Mouse (Mus musculus): Measurements from ENCODE around the gene Olfr1447.

GRCm38 (mm10) chr19:12949958-12950357 is 46.4 kb upstream of the Olfr1447 start, which contains the start of gene Olfr1450:
- no peak for TF ChIP-seq POLR2A (IDR thresholded peaks at IDR 0.05; ENCODE audit: low read depth, low read length)
- no peak for TF ChIP-seq CTCF (IDR thresholded peaks at IDR 0.05; ENCODE audit: extremely low read depth, insufficient read depth, insufficient read length, insufficient replicate concordance)
